Mouse (Mus musculus) limb, embryonic 14.5 days (tissue): ENCODE measurements at regions not wholly inside any gene's neighbourhood (a gene's known extent, or its start where the extent isn't known, plus 50 kb on each side); places are given as distances from the start of the nearest gene placed in this dataset.
"Not testable (repeated sequence)": the region's sequence is repeated elsewhere in the genome, so short reads cannot be mapped to it uniquely, and the experiment has no call there.

Experiments
- ATAC-seq: fragments of 200-750 bp; cut with Nextera tagmentation; 2 replicates; pipeline ENCODE4 v1.8.0; 2017; ENCODE audit warnings: low read depth, moderate number of reproducible peaks, moderate TSS enrichment; ENCODE audit not compliant: low FRiP score
- DNase-seq: peaks from one replicate; pipeline ENCODE4 v3.0.0-alpha.2; 2015; ENCODE audit warnings: low spot score
- H3K27ac ChIP-seq: fragments of 300-500 bp; sonication (generic); replicated peaks from 2 replicates; pipeline ENCODE4 v1.5.1; 2014; ENCODE audit warnings: low read depth, mild to moderate bottlenecking, low read length, moderate library complexity, mixed read lengths
- H3K27me3 ChIP-seq: fragments of 300-500 bp; sonication (generic); 2 replicates; pipeline ENCODE4 v1.6.1; 2014; ENCODE audit warnings: low read length, mixed read lengths; ENCODE audit not compliant: control insufficient read depth, insufficient read depth
- H3K36me3 ChIP-seq: fragments of 300-500 bp; sonication (generic); 2 replicates; pipeline ENCODE4 v1.6.1; 2014; ENCODE audit warnings: mild to moderate bottlenecking, low read length, moderate library complexity, mixed read lengths; ENCODE audit not compliant: control insufficient read depth, insufficient read depth
- H3K4me1 ChIP-seq: fragments of 300-500 bp; sonication (generic); 2 replicates; pipeline ENCODE4 v1.6.1; 2014; ENCODE audit warnings: antibody characterized with exemption, low read length, mixed read lengths; ENCODE audit not compliant: control insufficient read depth, insufficient read depth
- H3K4me2 ChIP-seq: fragments of 300-500 bp; sonication (generic); replicated peaks from 2 replicates; pipeline ENCODE4 v1.6.1; 2014; ENCODE audit warnings: low read depth, mild to moderate bottlenecking, low read length, moderate library complexity; ENCODE audit not compliant: severe bottlenecking
- H3K4me3 ChIP-seq: fragments of 300-500 bp; sonication (generic); replicated peaks from 2 replicates; pipeline ENCODE4 v1.5.1; 2014; ENCODE audit warnings: low read length
- H3K9ac ChIP-seq: fragments of 300-500 bp; sonication (generic); 2 replicates; pipeline ENCODE4 v1.6.1; 2014; ENCODE audit warnings: mild to moderate bottlenecking, low read depth, low read length, moderate library complexity; ENCODE audit not compliant: severe bottlenecking
- H3K9me3 ChIP-seq: fragments of 300-500 bp; sonication (generic); 2 replicates; pipeline ENCODE4 v1.6.1; 2016; ENCODE audit warnings: low read length; ENCODE audit not compliant: control insufficient read depth
- POLR2A ChIP-seq: fragments of 200-500 bp; IDR thresholded peaks from 2 replicates; pipeline ENCODE4 v1.8.0; 2012; ENCODE audit warnings: inconsistent platforms, mild to moderate bottlenecking, moderate library complexity, borderline replicate concordance; ENCODE audit not compliant: insufficient read depth, insufficient read length; ENCODE audit errors: extremely low read depth
- WGBS: fragments of 180-500 bp; shearing (Covaris S2); extraction: QIAGEN DNeasy Blood & Tissue Kit; methylation state at CpG from one replicate; pipeline ENCODE4 v1.1.7; 2014; 5-methylcytosine and 5-hydroxymethylcytosine counted together

DNA sequence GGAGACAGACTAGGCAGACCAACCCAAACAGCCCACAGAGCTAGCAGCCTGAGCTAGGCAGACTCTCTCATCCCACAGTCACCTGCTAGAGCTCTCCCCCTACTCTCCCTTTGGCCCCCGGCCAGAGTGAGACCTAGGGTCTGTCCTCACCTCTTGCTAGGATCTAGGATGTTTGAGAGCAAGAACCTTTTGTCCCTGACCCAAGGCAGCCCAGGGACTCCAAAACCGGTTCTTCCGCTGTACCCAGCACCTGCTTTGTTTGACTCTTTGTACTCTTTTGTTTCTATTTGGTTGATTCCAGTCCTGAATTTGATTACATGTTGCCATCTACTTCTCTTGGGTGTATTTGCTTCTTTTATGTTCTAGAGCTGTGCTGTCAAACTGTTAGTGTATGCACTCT lies 75.3 kb downstream of the H60c start:
- Histone ChIP-seq H3K9ac (no peak overlapping the region), H3K4me2 (no peak overlapping the region), H3K27me3 (no peaks in the 10 kb centered on the region), H3K4me1 (no peaks in the 10 kb centered on the region), H3K27ac (no peak overlapping the region), H3K4me3 (no peak overlapping the region), H3K9me3 (no peaks in the 10 kb centered on the region), H3K36me3 (no peaks in the 10 kb centered on the region)
- 70% methylated on average over 3 of the region's 3 CpGs for WGBS
- ATAC-seq (no peak), DNase-seq (no peak)
- TF ChIP-seq POLR2A: no peak

DNA sequence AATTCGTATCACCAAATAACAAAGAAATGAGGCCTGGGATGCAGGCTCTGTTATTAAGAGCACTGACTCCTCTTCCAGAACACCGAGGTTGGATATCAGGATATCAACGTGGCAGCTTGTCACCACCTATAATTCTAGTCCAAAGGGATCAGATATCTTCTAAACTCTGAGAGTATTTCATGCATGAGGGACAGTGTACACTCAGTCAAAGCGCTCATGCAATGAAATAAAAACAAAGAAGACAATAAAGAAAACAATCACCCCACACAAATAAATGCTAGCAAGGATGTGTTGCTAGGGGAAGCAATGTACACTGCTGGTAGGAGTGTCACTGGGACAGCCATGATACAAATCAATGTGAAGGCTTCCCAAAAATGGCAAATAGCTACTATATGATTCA lies 79.2 kb downstream of the H60c start:
- DNase-seq: no peak
- WGBS: 84% methylated on average over 4 of the region's 4 CpGs
- TF ChIP-seq POLR2A: no peak

DNA sequence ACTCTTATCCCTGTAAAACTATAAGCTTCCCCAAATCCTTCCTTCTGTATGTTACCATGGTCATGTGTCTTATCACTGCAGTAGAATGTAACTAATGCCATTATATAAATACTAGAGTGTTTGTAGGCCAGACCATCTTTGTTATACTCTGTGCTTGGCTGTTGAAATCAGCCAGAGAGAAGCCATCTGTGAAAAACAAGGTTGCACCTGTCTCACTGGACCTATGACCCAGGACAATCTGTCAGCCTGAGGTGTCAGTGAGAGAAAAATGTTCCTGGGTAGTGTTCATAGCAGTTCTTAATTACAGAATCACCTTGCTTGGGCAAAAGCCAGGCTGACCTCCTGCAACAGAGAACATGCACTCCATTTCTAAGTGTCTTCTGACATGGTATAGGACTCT lies 87.5 kb downstream of the H60c start:
- H3K4me2 ChIP-seq: no peak overlapping the region
- no peaks in the 10 kb centered on the region for H3K9me3 ChIP-seq
- H3K27ac ChIP-seq: no peak overlapping the region
- no peak overlapping the region for H3K4me3 ChIP-seq
- H3K9ac ChIP-seq: no peak overlapping the region
- no peaks in the 10 kb centered on the region for H3K27me3 ChIP-seq
- H3K4me1 ChIP-seq: no peaks in the 10 kb centered on the region
- no peak for TF ChIP-seq POLR2A
- ATAC-seq (no peak), DNase-seq (no peak)
- H3K36me3 ChIP-seq: no peaks in the 10 kb centered on the region

More for the DNA sequence above, 79.2 kb downstream of the H60c start:
- no peaks in the 10 kb centered on the region for H3K9me3 ChIP-seq
- no peak overlapping the region for H3K4me3 ChIP-seq
- no peak overlapping the region for H3K27ac ChIP-seq
- no peaks in the 10 kb centered on the region for H3K4me1 ChIP-seq
- H3K36me3 ChIP-seq: no peaks in the 10 kb centered on the region
- H3K4me2 ChIP-seq: no peak overlapping the region
- ATAC-seq: no peak
- no peaks in the 10 kb centered on the region for H3K27me3 ChIP-seq
- H3K9ac ChIP-seq: no peak overlapping the region

- no peak for ATAC-seq
- Histone ChIP-seq H3K9me3 (no peaks in the 10 kb centered on the region; the same call in 1 of the 2 replicates), H3K36me3 (no peaks in the 10 kb centered on the region), H3K9ac (no peak overlapping the region), H3K27me3 (no peaks in the 10 kb centered on the region), H3K27ac (no peak overlapping the region), H3K4me1 (no peaks in the 10 kb centered on the region), H3K4me3 (no peak overlapping the region), H3K4me2 (no peak overlapping the region)
- TF ChIP-seq POLR2A: no peak
- no peak for DNase-seq
Observed at GRCm38 (mm10) chr10:3173601-3174000, 94.0 kb downstream of the H60c start.

DNA sequence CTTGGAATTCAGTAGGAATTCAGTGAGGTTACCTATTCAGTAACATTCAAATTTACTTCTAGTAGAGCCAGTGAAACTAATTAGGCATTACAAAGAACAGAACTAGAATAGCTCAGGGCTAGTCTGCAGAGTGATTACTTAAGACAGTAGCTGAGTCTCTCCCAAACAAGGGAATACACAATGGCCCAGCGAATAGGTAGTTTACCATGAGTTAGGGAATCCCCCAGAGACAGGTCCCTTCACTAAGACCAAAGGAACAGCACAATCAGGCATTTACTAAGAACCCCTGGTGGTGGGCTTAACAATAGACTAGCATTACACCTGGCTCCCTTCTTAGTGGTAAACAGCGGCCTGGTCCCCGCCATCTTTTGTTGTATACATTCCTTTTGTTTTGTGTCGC lies 94.6 kb downstream of the H60c start:
- H3K9me3 ChIP-seq, ATAC-seq, H3K9ac ChIP-seq, H3K4me1 ChIP-seq, H3K36me3 ChIP-seq, DNase-seq, H3K27me3 ChIP-seq, H3K4me3 ChIP-seq, H3K27ac ChIP-seq, H3K4me2 ChIP-seq: not testable (repeated sequence)
- 82% methylated on average over 4 of the region's 4 CpGs for WGBS

- Histone ChIP-seq H3K9me3 (no peaks in the 10 kb centered on the region; the same call in 1 of the 2 replicates), H3K4me3 (no peak overlapping the region), H3K27ac (no peak overlapping the region), H3K4me1 (no peaks in the 10 kb centered on the region), H3K9ac (no peak overlapping the region), H3K27me3 (no peaks in the 10 kb centered on the region), H3K36me3 (no peaks in the 10 kb centered on the region), H3K4me2 (no peak overlapping the region)
- WGBS: 89% methylated on average over 1 of the region's 1 CpGs
- DNase-seq: no peak
- TF ChIP-seq POLR2A: no peak
- ATAC-seq: no peak
Observed at GRCm38 (mm10) chr10:3172257-3172656, 95.3 kb downstream of the H60c start.
